Mouse (Mus musculus) adrenal gland, adult 2 months (tissue): Measurements from ENCODE around the gene Mrrf. TPM values are rescaled to one million over a fixed set of nuclear protein-coding genes. Genes with fewer than 3 reads are reported as not detected.

Experiments used
- DNase-seq: peaks from one replicate; pipeline ENCODE4 v3.0.0; 2021
- long read RNA-seq: library from polyadenylated mRNA; stranded (forward); transcript quantifications from one replicate; pipeline ENCODE4 v2.0.0, GENCODE M21; 2021
- polyA plus RNA-seq: library from polyadenylated mRNA; depleted of rRNA; stranded (reverse); fragments of >200 nt; gene quantifications from 2 replicates; pipeline ENCODE4 v1.2.3, GENCODE M21; 2012; rRNA removed
- total RNA-seq, 2 experiments: library from RNA; stranded (reverse); gene quantifications; 2 replicates each; pipeline ENCODE4 v1.2.3; 2021

Gene Mrrf
- total RNA-seq (10 to 100 TPM; 24.0 to 31.8 TPM), polyA plus RNA-seq (18.5 and 22.2 TPM in 2 replicates)
- long read RNA-seq, transcript Mrrf-201 (7 exons, 2,623 nt) = major isoform, 16 of 20 reads
- long read RNA-seq, partial matches to known transcripts = 0 of 20 reads
- long read RNA-seq, other reads (novel, unspliced or antisense) = 4 of 20 reads

- peak; percentile 96 for DNase-seq
Measured at GRCm38 (mm10) chr2:36136300-36136941, at the start of gene Mrrf, which contains the start of gene Rbm18. Gene Mrrf, plus strand, starts transcription at chr2:36136389. Gene Rbm18, minus strand, starts transcription at chr2:36136773.

GRCm38 (mm10) chr2:36089190-36089589, 47.0 kb upstream of the Mrrf start:
- no peak for DNase-seq

- DNase-seq = peak; percentile 76
Measured at GRCm38 (mm10) chr2:36090853-36091741, 45.1 kb upstream of the Mrrf start.

- DNase-seq = no peak
Measured at GRCm38 (mm10) chr2:36092748-36093147, 43.4 kb upstream of the Mrrf start.

- DNase-seq = no peak
Measured at GRCm38 (mm10) chr2:36093301-36093700, 42.9 kb upstream of the Mrrf start.

GRCm38 (mm10) chr2:36093914-36094475, 42.2 kb upstream of the Mrrf start:
- no peak for DNase-seq

GRCm38 (mm10) chr2:36097129-36097815, 38.9 kb upstream of the Mrrf start:
- no peak for DNase-seq

- no peak for DNase-seq
Measured at GRCm38 (mm10) chr2:36098021-36098420, 38.2 kb upstream of the Mrrf start.

- DNase-seq = no peak
Measured at GRCm38 (mm10) chr2:36099739-36100138, 36.5 kb upstream of the Mrrf start.

- DNase-seq = no peak
Measured at GRCm38 (mm10) chr2:36101866-36102558, 34.2 kb upstream of the Mrrf start.

- DNase-seq = peak; percentile 33
Measured at GRCm38 (mm10) chr2:36102559-36102946, 33.6 kb upstream of the Mrrf start.

GRCm38 (mm10) chr2:36103069-36103554, 33.1 kb upstream of the Mrrf start:
- DNase-seq = no peak

- peak; percentile 45 for DNase-seq
Measured at GRCm38 (mm10) chr2:36103555-36104367, 32.4 kb upstream of the Mrrf start.

GRCm38 (mm10) chr2:36104436-36104955, 31.7 kb upstream of the Mrrf start:
- DNase-seq = no peak

- peak; percentile 54 for DNase-seq
Measured at GRCm38 (mm10) chr2:36104956-36105741, 31.0 kb upstream of the Mrrf start, which contains the start of gene Lhx6. Gene Lhx6, minus strand, starts transcription at chr2:36105408.

GRCm38 (mm10) chr2:36108615-36109014, 27.6 kb upstream of the Mrrf start:
- DNase-seq = no peak

- DNase-seq = no peak
Measured at GRCm38 (mm10) chr2:36112632-36113031, 23.6 kb upstream of the Mrrf start.

GRCm38 (mm10) chr2:36126795-36127429, 9.3 kb upstream of the Mrrf start:
- no peak for DNase-seq

GRCm38 (mm10) chr2:36127973-36128372, 8.2 kb upstream of the Mrrf start:
- no peak for DNase-seq
